Mouse (Mus musculus): ENCODE results near the gene Naa35.
"Not testable (repeated sequence)": the region's sequence is repeated elsewhere in the genome, so short reads cannot be mapped to it uniquely, and the experiment has no call there.

Gene Naa35

GRCm38 (mm10) chr13:59572549-59572948 lies 12.5 kb upstream of the Naa35 start:
- no peak for DNase-seq (ENCODE audit: low spot score in 2 of 2)

GRCm38 (mm10) chr13:59580954-59581353 lies 4.1 kb upstream of the Naa35 start:
- DNase-seq (ENCODE audit: low spot score in 2 of 2) = no peak

- peak; percentile 30 to 44 for DNase-seq (ENCODE audit: low spot score in 2 of 2)
Observed at GRCm38 (mm10) chr13:59584481-59584880, 578 bp upstream of the Naa35 start.

GRCm38 (mm10) chr13:59585648-59586005 lies 568 bp downstream of the Naa35 start:
- DNase-seq (ENCODE audit: low spot score in 2 of 2) = peak in 1 of 2 experiments; percentile 56

- no peak for DNase-seq (ENCODE audit: low spot score in 2 of 2)
Observed at GRCm38 (mm10) chr13:59587201-59587600, 2.1 kb downstream of the Naa35 start.

GRCm38 (mm10) chr13:59589672-59590071 lies 4.6 kb downstream of the Naa35 start:
- no peak for DNase-seq (ENCODE audit: low spot score in 2 of 2)

GRCm38 (mm10) chr13:59590691-59591090 lies 5.6 kb downstream of the Naa35 start:
- DNase-seq (ENCODE audit: low spot score in 2 of 2) = no peak

- not testable (repeated sequence) for DNase-seq (ENCODE audit: low spot score in 2 of 2)
Observed at GRCm38 (mm10) chr13:59592058-59592457, 7.0 kb downstream of the Naa35 start.

- DNase-seq (ENCODE audit: low spot score in 2 of 2) = no peak
Observed at GRCm38 (mm10) chr13:59592630-59593029, 7.6 kb downstream of the Naa35 start.

- DNase-seq (ENCODE audit: low spot score in 2 of 2) = no peak
Observed at GRCm38 (mm10) chr13:59603096-59603495, 18.0 kb downstream of the Naa35 start.

- DNase-seq (ENCODE audit: low spot score in 2 of 2) = no peak
Observed at GRCm38 (mm10) chr13:59604511-59604910, 19.5 kb downstream of the Naa35 start.

- DNase-seq (ENCODE audit: low spot score in 2 of 2) = no peak
Observed at GRCm38 (mm10) chr13:59605221-59605922, 20.3 kb downstream of the Naa35 start.

GRCm38 (mm10) chr13:59609885-59610284 lies 24.8 kb downstream of the Naa35 start:
- no peak for DNase-seq (ENCODE audit: low spot score in 2 of 2)

GRCm38 (mm10) chr13:59610437-59610836 lies 25.4 kb downstream of the Naa35 start:
- no peak for DNase-seq (ENCODE audit: low spot score in 2 of 2)

- no peak for DNase-seq (ENCODE audit: low spot score in 2 of 2)
Observed at GRCm38 (mm10) chr13:59613868-59614267, 28.8 kb downstream of the Naa35 start.

- DNase-seq (ENCODE audit: low spot score in 2 of 2) = no peak
Observed at GRCm38 (mm10) chr13:59615152-59615551, 30.1 kb downstream of the Naa35 start.

- no peak for DNase-seq (ENCODE audit: low spot score in 2 of 2)
Observed at GRCm38 (mm10) chr13:59615554-59615953, 30.5 kb downstream of the Naa35 start.

- no peak for DNase-seq (ENCODE audit: low spot score in 2 of 2)
Observed at GRCm38 (mm10) chr13:59618463-59618862, 33.4 kb downstream of the Naa35 start.

GRCm38 (mm10) chr13:59621643-59622489 lies 36.8 kb downstream of the Naa35 start:
- no peak for DNase-seq (ENCODE audit: low spot score in 2 of 2)

- DNase-seq (ENCODE audit: low spot score in 2 of 2) = no peak
Observed at GRCm38 (mm10) chr13:59624389-59624788, 39.3 kb downstream of the Naa35 start.

GRCm38 (mm10) chr13:59624903-59625302 lies 39.8 kb downstream of the Naa35 start:
- DNase-seq (ENCODE audit: low spot score in 2 of 2) = no peak

- DNase-seq (ENCODE audit: low spot score in 2 of 2) = no peak
Observed at GRCm38 (mm10) chr13:59626739-59627138, 41.7 kb downstream of the Naa35 start.

GRCm38 (mm10) chr13:59634637-59635036 lies 49.6 kb downstream of the Naa35 start:
- DNase-seq (ENCODE audit: low spot score in 2 of 2) = no peak
